Mouse (Mus musculus) heart, embryonic 14.5 days (tissue): ENCODE data around the gene Dpy19l3. TPM values are rescaled to one million over a fixed set of nuclear protein-coding genes. Genes with fewer than 3 reads are reported as not detected.

Source experiments
- ATAC-seq: fragments of 200-750 bp; cut with Nextera tagmentation; 2 replicates; pipeline ENCODE4 v1.8.0; 2017; ENCODE audit warnings: low read depth, moderate TSS enrichment; ENCODE audit not compliant: insufficient number of reproducible peaks, insufficient read depth, low FRiP score
- H3K27ac ChIP-seq, 2 experiments: fragments of 200-500 bp in 1 of 2; fragments of 300-500 bp in 1 of 2; sonication (generic) in 1 of 2; replicated peaks in 1 of 2; 2 replicates each; pipeline ENCODE4 v1.5.1; 2012 to 2014; ENCODE audit warnings: low read depth in 2 of 2, low read length in 2 of 2, control low read depth in 1 of 2, mild to moderate bottlenecking in 1 of 2, mixed read lengths in 1 of 2; ENCODE audit not compliant: control insufficient read depth in 1 of 2, insufficient read depth in 1 of 2
- H3K27me3 ChIP-seq: fragments of 300-500 bp; sonication (generic); 2 replicates; pipeline ENCODE4 v1.6.1; 2014; ENCODE audit warnings: mild to moderate bottlenecking, low read length, control low read depth; ENCODE audit not compliant: control insufficient read depth, insufficient read depth
- H3K36me3 ChIP-seq: fragments of 300-500 bp; sonication (generic); 2 replicates; pipeline ENCODE4 v1.6.1; 2014; ENCODE audit warnings: mild to moderate bottlenecking, control low read depth, low read length, mixed read lengths; ENCODE audit not compliant: control insufficient read depth, insufficient read depth
- H3K4me1 ChIP-seq, 2 experiments: fragments of 200-500 bp in 1 of 2; fragments of 300-500 bp in 1 of 2; sonication (generic) in 1 of 2; 2 replicates each; pipeline ENCODE4 v1.6.1; 2012 to 2014; ENCODE audit warnings: low read length in 2 of 2, control low read depth in 1 of 2, mixed read lengths in 1 of 2; ENCODE audit not compliant: control insufficient read depth in 2 of 2, insufficient read depth in 2 of 2
- H3K4me2 ChIP-seq: fragments of 300-500 bp; sonication (generic); 2 replicates; pipeline ENCODE4 v1.6.1; 2014; ENCODE audit warnings: mild to moderate bottlenecking, low read length
- H3K4me3 ChIP-seq, 2 experiments: fragments of 200-500 bp in 1 of 2; fragments of 300-500 bp in 1 of 2; sonication (generic) in 1 of 2; 2 replicates each; pipeline ENCODE4 v1.5.1; 2012 to 2014; ENCODE audit warnings: low read length in 2 of 2, mild to moderate bottlenecking in 2 of 2, control low read depth in 1 of 2, low read depth in 1 of 2, moderate library complexity in 1 of 2; ENCODE audit not compliant: control insufficient read depth in 1 of 2, insufficient read depth in 1 of 2
- H3K9ac ChIP-seq: fragments of 300-500 bp; sonication (generic); 2 replicates; pipeline ENCODE4 v1.6.1; 2014; ENCODE audit warnings: mild to moderate bottlenecking, low read length
- H3K9me3 ChIP-seq: fragments of 300-500 bp; sonication (generic); 2 replicates; pipeline ENCODE4 v1.6.1; 2016; ENCODE audit warnings: low read length, control low read depth; ENCODE audit not compliant: control insufficient read depth
- WGBS: fragments of 180-500 bp; shearing (Covaris S2); extraction: QIAGEN DNeasy Blood & Tissue Kit; methylation state at CpG from one replicate; pipeline ENCODE4 v1.1.7; 2014; 5-methylcytosine and 5-hydroxymethylcytosine counted together
- polyA plus RNA-seq: library from polyadenylated mRNA; unstranded; fragments of >200 nt; fragmentation: Nextera tagmentation; extraction: Ambion mirVana; gene quantifications from 2 replicates; pipeline ENCODE4 v1.2.1, GENCODE M21; 2014

Gene Dpy19l3
- polyA plus RNA-seq, 1 experiment from 2014 or later = 15.6 TPM

DNA sequence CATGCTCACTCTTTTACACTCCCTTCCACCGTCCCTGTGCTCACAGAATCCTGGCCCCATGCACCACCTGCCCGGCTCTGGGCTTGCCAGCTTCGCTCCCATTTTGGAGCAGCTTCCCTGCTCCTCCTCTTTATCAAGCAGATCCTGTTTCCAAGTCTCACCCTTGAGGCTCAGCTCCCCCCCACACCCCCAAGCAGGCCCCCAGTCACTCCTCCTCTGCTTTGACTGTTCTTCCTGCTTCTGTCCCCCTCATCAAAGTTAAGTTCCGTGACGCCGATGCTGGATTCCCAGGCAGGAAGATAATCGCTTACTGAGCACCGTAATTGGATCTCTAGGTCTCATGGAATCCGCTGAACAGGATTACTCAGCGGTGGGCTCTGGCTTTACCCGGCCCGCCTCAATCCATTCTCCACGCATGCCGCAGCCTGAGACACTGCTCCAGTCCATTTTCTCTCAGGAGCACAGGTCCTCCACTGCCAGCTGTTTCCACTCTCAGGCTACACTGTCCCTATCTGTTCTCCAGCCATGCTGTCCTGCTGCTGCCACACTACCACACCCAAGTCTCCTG is 6.8 kb downstream of the Dpy19l3 start:
- Histone ChIP-seq H3K9me3 (no peaks in the 10 kb centered on the region), H3K4me3 (no peak overlapping the region), H3K4me2 (no peak overlapping the region), H3K36me3 (peaks cover 23% of the 10 kb centered on the region), H3K27ac (no peak overlapping the region), H3K27me3 (no peaks in the 10 kb centered on the region), H3K9ac (no peak overlapping the region), H3K4me1 (no peaks in the 10 kb centered on the region)
- WGBS = 76% methylated on average over 14 of the region's 14 CpGs
- no peak for ATAC-seq

DNA sequence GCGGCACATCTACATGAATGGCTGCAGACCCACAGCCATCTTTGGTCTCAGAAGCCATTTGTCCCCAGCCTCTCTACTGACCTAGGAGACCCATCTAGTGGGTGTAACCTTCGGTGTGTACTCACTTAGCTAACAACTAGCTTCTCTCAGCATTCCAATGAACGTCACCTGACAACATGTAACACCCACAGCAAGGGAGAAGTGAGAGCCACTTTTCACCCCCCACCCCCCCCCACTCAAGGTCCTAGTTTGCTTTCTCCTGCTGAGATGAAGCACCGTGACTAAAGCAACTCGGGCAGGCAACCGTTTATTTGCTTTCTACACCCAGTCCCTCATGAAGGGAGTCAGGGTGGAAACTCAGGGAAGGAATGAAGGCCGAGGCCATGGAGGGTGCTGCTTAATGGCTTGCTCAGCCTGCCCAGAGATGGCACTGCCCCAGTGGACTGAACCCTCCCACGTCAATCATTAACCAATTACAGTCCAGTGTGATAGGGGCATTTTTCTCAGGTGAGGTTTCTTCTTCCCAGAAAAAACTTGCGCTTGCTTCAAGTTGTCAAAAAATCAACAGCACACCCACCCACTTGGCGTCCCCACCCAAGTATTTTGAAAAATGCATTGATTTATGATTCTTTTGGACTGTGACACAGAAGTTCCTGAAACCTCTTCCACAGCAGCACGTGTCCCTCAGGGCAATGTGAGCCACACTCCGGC is 7.4 kb downstream of the Dpy19l3 start:
- Histone ChIP-seq H3K9me3 (no peaks in the 10 kb centered on the region), H3K36me3 (peaks cover 23% of the 10 kb centered on the region), H3K27me3 (no peaks in the 10 kb centered on the region), H3K4me3 (no peak overlapping the region), H3K27ac (no peak overlapping the region), H3K9ac (no peak overlapping the region), H3K4me1 (no peaks in the 10 kb centered on the region), H3K4me2 (no peak overlapping the region)
- ATAC-seq = no peak
- WGBS = 86% methylated on average over 12 of the region's 12 CpGs

DNA sequence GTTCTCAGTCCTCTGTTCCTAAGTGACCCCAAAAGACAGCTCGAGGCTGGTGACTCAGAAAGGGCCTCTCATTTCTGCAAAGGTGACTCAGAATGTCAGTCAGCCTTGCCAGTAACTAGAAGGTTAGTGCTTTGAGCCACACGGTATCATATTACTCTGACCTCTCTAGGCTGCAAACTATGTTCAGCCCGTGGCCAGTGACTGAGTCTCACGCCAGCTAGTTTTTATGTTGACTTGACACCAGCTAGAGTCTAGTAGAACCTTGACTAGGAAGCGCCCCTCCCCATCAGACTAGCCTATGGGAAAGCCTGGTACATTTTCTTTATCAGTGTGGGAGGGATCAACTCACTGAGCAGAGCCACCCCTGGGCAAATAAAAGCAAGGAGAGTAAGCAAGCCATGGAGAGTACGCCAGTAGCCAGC is 9.0 kb downstream of the Dpy19l3 start:
- Histone ChIP-seq H3K4me2 (no peak overlapping the region), H3K9me3 (no peaks in the 10 kb centered on the region), H3K9ac (no peak overlapping the region), H3K27me3 (no peaks in the 10 kb centered on the region), H3K4me3 (no peak overlapping the region), H3K36me3 (peaks cover 21% of the 10 kb centered on the region), H3K27ac (no peak overlapping the region), H3K4me1 (no peaks in the 10 kb centered on the region)
- 62% methylated on average over 6 of the region's 6 CpGs for WGBS
- ATAC-seq = no peak

DNA sequence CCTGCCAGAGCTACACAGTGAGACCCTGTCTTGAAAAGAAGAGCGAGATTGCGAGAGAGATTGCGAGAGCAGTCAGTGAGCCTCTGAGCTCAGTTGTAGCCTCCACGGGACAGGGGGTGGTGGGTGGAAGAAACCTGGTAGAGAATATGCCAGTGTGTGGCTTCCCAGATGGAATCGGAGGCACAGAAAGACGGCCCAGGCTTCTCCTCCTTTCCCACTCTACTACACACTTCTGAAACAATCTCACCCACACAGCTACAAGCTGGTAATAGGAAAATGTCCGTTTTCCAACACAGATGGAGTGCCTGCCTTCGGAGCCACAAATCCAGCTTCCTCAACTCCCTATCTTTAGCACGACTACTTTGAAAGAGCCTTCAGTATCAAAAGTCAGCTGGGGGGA is 9.5 kb downstream of the Dpy19l3 start:
- 78% methylated on average over 9 of the region's 9 CpGs for WGBS
- Histone ChIP-seq H3K4me3 (no peak overlapping the region), H3K4me1 (no peaks in the 10 kb centered on the region), H3K9me3 (no peaks in the 10 kb centered on the region), H3K9ac (no peak overlapping the region), H3K27ac (no peak overlapping the region), H3K27me3 (no peaks in the 10 kb centered on the region), H3K36me3 (peaks cover 16% of the 10 kb centered on the region), H3K4me2 (no peak overlapping the region)
- no peak for ATAC-seq

DNA sequence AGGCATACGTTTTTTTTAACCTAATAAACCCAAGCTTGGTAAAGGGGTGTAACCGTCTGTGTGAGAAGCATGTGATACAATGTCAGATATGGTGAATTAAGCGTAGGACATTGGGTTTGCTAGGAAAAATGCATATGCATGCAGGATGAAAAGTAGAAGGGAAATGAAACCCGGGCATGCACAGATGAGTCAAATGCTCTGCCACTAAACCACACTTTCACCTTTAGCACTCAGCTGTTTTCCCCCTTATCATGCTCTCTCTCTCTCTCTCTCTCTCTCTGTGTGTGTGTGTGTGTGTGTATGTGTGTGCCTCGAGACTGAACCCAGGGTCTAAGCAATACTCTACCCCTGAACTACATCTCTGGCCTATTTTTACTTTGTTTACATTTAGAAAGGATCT is 11.9 kb downstream of the Dpy19l3 start:
- Histone ChIP-seq H3K27me3 (no peaks in the 10 kb centered on the region), H3K9me3 (no peaks in the 10 kb centered on the region), H3K4me1 (no peaks in the 10 kb centered on the region), H3K9ac (no peak overlapping the region), H3K27ac (no peak overlapping the region), H3K4me3 (no peak overlapping the region), H3K36me3 (0 out of 2 replicates have a peak, but pooled peaks cover 4% of the 10 kb centered on the region), H3K4me2 (no peak overlapping the region)
- 64% methylated on average over 5 of the region's 5 CpGs for WGBS
- ATAC-seq = no peak

DNA sequence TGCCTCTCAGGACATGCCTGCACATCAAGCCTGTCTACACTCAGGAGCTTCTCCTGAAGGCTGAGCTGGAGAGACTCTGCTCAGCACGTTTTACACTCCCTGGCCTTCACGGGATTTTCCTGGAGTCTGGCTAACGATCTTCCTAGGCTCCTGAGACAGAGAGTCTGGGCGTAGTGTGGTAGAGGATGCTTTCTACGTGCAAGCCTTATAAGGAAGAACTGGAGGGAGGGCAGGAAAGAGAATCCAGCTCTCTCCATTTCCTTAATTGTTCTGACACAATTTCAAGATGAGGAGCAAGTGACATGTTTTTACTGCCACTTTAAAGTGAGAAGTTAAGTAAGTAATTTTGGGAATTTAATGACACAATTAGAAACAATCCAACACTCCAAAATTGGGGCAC is 12.4 kb downstream of the Dpy19l3 start:
- no peak overlapping the region for H3K4me3 ChIP-seq
- no peak overlapping the region for H3K9ac ChIP-seq
- no peak overlapping the region for H3K27ac ChIP-seq
- WGBS = 48% methylated on average over 5 of the region's 5 CpGs
- no peaks in the 10 kb centered on the region for H3K9me3 ChIP-seq
- H3K27me3 ChIP-seq = no peaks in the 10 kb centered on the region
- no peaks in the 10 kb centered on the region for H3K4me1 ChIP-seq
- H3K36me3 ChIP-seq = 0 out of 2 replicates have a peak, but pooled peaks cover 4% of the 10 kb centered on the region
- no peak for ATAC-seq
- no peak overlapping the region for H3K4me2 ChIP-seq

DNA sequence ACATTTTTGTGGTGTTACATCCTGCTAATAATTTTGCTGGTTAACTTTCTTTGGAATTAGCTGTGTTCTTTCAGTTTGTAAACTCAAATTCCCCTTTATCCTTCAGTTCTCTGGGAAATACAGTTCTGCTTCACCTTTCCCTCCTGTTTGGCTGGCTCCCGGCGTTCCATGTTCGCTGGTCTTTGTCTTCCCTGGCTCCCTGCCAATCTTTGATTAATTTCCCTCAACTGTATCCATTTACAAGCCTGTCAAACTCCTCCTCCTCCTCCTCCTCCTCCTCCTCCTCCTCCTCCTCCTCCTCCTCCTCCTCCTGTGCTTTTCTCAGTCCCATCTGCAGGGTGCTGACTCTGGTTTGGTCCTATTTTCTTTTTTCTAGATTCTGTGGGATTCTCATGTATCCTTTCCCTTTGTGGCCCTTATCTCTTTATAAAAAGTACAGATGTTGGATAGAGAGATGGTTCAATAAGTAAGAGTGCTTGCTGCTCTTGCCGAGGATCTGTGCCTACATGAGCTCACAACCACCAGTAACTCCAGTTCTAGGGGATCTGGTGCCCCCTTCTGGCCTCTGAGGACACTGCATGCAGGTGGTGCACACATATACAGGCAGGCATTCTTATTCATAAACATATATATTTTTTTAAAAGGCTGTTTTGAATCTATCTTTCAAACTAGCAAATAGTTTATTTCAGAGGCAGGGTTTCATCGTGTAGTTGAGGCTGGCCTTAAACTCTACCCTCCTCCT is 13.6 kb downstream of the Dpy19l3 start:
- Histone ChIP-seq H3K9me3 (no peaks in the 10 kb centered on the region), H3K27me3 (no peaks in the 10 kb centered on the region), H3K4me1 (no peaks in the 10 kb centered on the region), H3K36me3 (no peaks in the 10 kb centered on the region), H3K9ac (no peak overlapping the region), H3K4me3 (no peak overlapping the region), H3K27ac (no peak overlapping the region), H3K4me2 (no peak overlapping the region)
- no peak for ATAC-seq
- 78% methylated on average over 5 of the region's 5 CpGs for WGBS
